In genomic region chr15:78995916-78996315, GRCm38 (mm10) we compare ENCODE assay signal across 12 mouse cellular contexts. TPM values are rescaled to one million over a fixed set of nuclear protein-coding genes. Genes with fewer than 3 reads are reported as not detected.
"Had no signal": no experiment of that assay in that cellular context is flagged by ENCODE, and none has a peak within 500 bp of the region (broad histone marks: within the 10 kb centered on the region; RNA-seq: fewer than 3 reads in every experiment).

No protein-coding gene starts in this region.

- H3K27me3 ChIP-seq: limb, embryonic 15.5 days; megakaryocyte, embryonic 14.5 days; midbrain, embryonic 12.5 days; neural tube, embryonic 13.5 days had no signal

- H3K4me1 ChIP-seq: midbrain, embryonic 12.5 days; neural tube, embryonic 13.5 days had no signal

- ATAC-seq: intestine, embryonic 16.5 days; midbrain, embryonic 16.5 days had no signal

- H3K9ac ChIP-seq: limb, embryonic 15.5 days; lung, embryonic 14.5 days; midbrain, embryonic 12.5 days; neural tube, embryonic 13.5 days had no signal

- H3K4me3 ChIP-seq: limb, embryonic 15.5 days; megakaryocyte, embryonic 14.5 days; midbrain, embryonic 12.5 days; neural tube, embryonic 13.5 days had no signal

- H3K9me3 ChIP-seq: limb, embryonic 15.5 days; megakaryocyte, embryonic 14.5 days; midbrain, embryonic 12.5 days; neural tube, embryonic 13.5 days had no signal

- H3K27ac ChIP-seq: kidney, postnatal 0 days; limb, embryonic 15.5 days; midbrain, embryonic 12.5 days; neural tube, embryonic 13.5 days had no signal

- H3K4me2 ChIP-seq: limb, embryonic 15.5 days; lung, embryonic 14.5 days; midbrain, embryonic 12.5 days; neural tube, embryonic 13.5 days had no signal

- DNase-seq: kidney, adult 9 months; lung, embryonic 14.5 days; lung, postnatal 10 days; right cerebral cortex, postnatal 25 days had no signal

RNA-seq across cellular contexts. Expression of gene Galr3, which starts 45.8 kb away (rescaled TPM):
- polyA plus RNA-seq: limb, embryonic 11.5 days; lung, embryonic 14.5 days; midbrain, embryonic 12.5 days; midbrain, embryonic 16.5 days; neural tube, embryonic 13.5 days had no signal
